Mouse (Mus musculus): ENCODE measurements around the gene Papln. TPM values are rescaled to one million over a fixed set of nuclear protein-coding genes. Genes with fewer than 3 reads are reported as not detected.

The Papln gene
- polyA plus RNA-seq, 1 experiment, result 15.4 TPM

DNA sequence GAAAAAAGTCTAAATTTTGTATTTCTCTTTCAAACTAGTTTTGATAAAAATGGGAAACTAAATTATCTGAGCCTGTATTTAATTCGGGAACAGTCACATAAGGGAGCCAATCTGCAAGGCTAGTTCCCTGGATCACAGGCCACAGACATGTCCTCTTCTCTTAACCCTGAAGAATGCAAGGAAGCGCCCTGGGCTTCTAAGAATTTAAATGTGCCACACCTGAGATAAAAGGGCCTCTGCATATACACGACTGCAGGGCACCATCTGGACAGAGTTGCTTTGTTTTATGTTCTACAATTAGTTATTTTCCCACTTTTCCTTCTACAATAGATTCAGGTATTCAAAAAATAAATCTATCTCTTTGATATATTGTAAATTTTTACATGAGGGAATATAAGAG is 67.0 kb downstream of the Papln start:
- DNase-seq (ENCODE audit: low read depth), result no peak

GRCm38 (mm10) chr12:83833979-83834378 is 70.5 kb downstream of the Papln start:
- no peak for DNase-seq (ENCODE audit: low read depth)

GRCm38 (mm10) chr12:83841409-83842190 is 78.2 kb downstream of the Papln start:
- DNase-seq (ENCODE audit: low read depth), result no peak

Other genes with a start within 250 kb of the Papln start
- 33.8 and 44.7 TPM in 2 replicates for gene Dcaf4, start 243.2 kb upstream of the Papln start, polyA plus RNA-seq (2012; rRNA removed)
- 28.1 and 37.0 TPM in 2 replicates for gene Zfyve1, start 166.4 kb upstream of the Papln start, polyA plus RNA-seq (2012; rRNA removed)
- gene Rbm25, start 132.4 kb upstream of the Papln start, polyA plus RNA-seq (2012; rRNA removed), result 21.0 and 30.0 TPM in 2 replicates
- gene Psen1, start 75.5 kb upstream of the Papln start, polyA plus RNA-seq (2012; rRNA removed), result 21.9 and 35.0 TPM in 2 replicates
- gene Numb, start 158.3 kb downstream of the Papln start, polyA plus RNA-seq (2012; rRNA removed), result 47.3 and 57.3 TPM in 2 replicates
- gene Riox1, start 187.0 kb downstream of the Papln start, polyA plus RNA-seq (2012; rRNA removed), result 8.4 and 10.7 TPM in 2 replicates
- gene Heatr4, start 221.2 kb downstream of the Papln start, polyA plus RNA-seq (2012; rRNA removed), result not detected in 2 replicates
- 11.6 and 17.6 TPM in 2 replicates for gene Acot2, start 224.2 kb downstream of the Papln start, polyA plus RNA-seq (2012; rRNA removed)
- 17.8 and 23.1 TPM in 2 replicates for gene Acot1, start 245.9 kb downstream of the Papln start, polyA plus RNA-seq (2012; rRNA removed)

All from gonadal fat pad, adult 2 months (tissue).